Mouse (Mus musculus) C2C12 (cell line): ENCODE results near the gene Gm42878. TPM values are rescaled to one million over a fixed set of nuclear protein-coding genes. Genes with fewer than 3 reads are reported as not detected.

ENCODE experiments used
- H3K27me3 ChIP-seq: one replicate; pipeline ENCODE4 v1.6.1; 2011; ENCODE audit not compliant: control insufficient read depth, insufficient read depth, insufficient read length
- H3K36me3 ChIP-seq: one replicate; pipeline ENCODE4 v1.6.1; 2011; ENCODE audit not compliant: control insufficient read depth, insufficient read depth
- H3K4me3 ChIP-seq: one replicate; pipeline ENCODE4 v1.5.1; 2011; ENCODE audit warnings: mild to moderate bottlenecking, control low read depth; ENCODE audit not compliant: poor library complexity, insufficient read depth, severe bottlenecking
- H3K79me2 ChIP-seq: one replicate; pipeline ENCODE4 v1.6.1; 2011; ENCODE audit not compliant: control insufficient read depth, insufficient read depth
- H3K79me3 ChIP-seq: one replicate; pipeline ENCODE4 v1.6.1; 2011; ENCODE audit warnings: low read depth, control low read depth
- H3ac ChIP-seq: one replicate; pipeline ENCODE3; 2011; ENCODE audit warnings: low read depth; ENCODE audit not compliant: control insufficient read depth, insufficient read length
- CEBPB ChIP-seq: IDR thresholded peaks from one replicate; pipeline ENCODE4 v1.6.1; 2011; ENCODE audit warnings: low read depth, mild to moderate bottlenecking, control low read depth, moderate library complexity
- CTCF ChIP-seq: IDR thresholded peaks from one replicate; pipeline ENCODE4 v1.5.1; 2011; ENCODE audit not compliant: control insufficient read depth, insufficient read depth, insufficient read length
- FOSL1 ChIP-seq: IDR thresholded peaks from one replicate; pipeline ENCODE4 v1.8.0; 2011; ENCODE audit warnings: mild to moderate bottlenecking, low read length; ENCODE audit not compliant: poor library complexity, insufficient read depth, severe bottlenecking
- MAX ChIP-seq: IDR thresholded peaks from one replicate; pipeline ENCODE4 v1.6.1; 2011; ENCODE audit warnings: mild to moderate bottlenecking, control low read depth
- MYOD1 ChIP-seq: IDR thresholded peaks from one replicate; pipeline ENCODE4 v1.6.1; 2011; ENCODE audit warnings: low read depth; ENCODE audit not compliant: control insufficient read depth, insufficient read length
- MYOG ChIP-seq: IDR thresholded peaks from one replicate; pipeline ENCODE4 v1.6.1; 2011; ENCODE audit not compliant: control insufficient read depth, insufficient read length; ENCODE audit errors: extremely low read depth
- USF1 ChIP-seq: IDR thresholded peaks from one replicate; pipeline ENCODE4 v1.6.1; 2011; ENCODE audit warnings: low read depth, mild to moderate bottlenecking, control low read depth, moderate library complexity
- polyA plus RNA-seq: library from polyadenylated mRNA; unstranded; fragments of >200 nt; fragmentation: generic; extraction: Trizol; gene quantifications from one replicate; pipeline ENCODE4 v1.2.1, GENCODE M21; 2012; ENCODE audit warnings: missing spikeins

The Gm42878 gene
- polyA plus RNA-seq, 1 experiment = not detected

DNA sequence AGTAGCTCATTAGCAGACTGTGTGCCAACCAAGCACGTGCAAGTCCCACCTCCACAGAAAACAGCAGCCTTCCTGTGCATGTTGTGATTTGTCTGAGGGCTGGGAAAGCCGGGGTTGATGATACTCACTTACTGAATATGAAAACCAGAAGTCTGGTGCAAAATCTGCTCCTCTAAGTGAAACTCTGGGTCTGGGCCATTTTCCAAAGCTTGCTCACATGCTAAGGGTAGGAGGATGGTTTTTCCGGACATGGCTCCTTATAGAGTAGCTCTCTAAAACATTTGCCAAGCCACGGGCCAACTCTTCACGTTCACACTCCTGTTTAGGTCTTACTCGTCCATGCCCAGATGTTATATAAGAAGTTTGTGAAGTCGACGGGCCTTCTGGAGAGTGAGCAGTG, 52.0 kb downstream of the Gm42878 start:
- no peaks in the 10 kb centered on the region for H3K79me3 ChIP-seq
- H3K36me3 ChIP-seq = no peaks in the 10 kb centered on the region
- no peak overlapping the region for H3K4me3 ChIP-seq
- H3K79me2 ChIP-seq = no peaks in the 10 kb centered on the region
- H3ac ChIP-seq = no peak overlapping the region
- peaks cover 33% of the 10 kb centered on the region for H3K27me3 ChIP-seq
- TF ChIP-seq MYOG (no peak), MAX (no peak), MYOD1 (no peak), FOSL1 (no peak), CEBPB (no peak), CTCF (no peak), USF1 (no peak)

- no peaks in the 10 kb centered on the region for H3K79me2 ChIP-seq
- TF ChIP-seq MAX (no peak), FOSL1 (no peak), CEBPB (no peak), MYOD1 (no peak), USF1 (no peak), MYOG (no peak), CTCF (no peak)
- no peak overlapping the region for H3ac ChIP-seq
- peaks cover 31% of the 10 kb centered on the region for H3K27me3 ChIP-seq
- no peaks in the 10 kb centered on the region for H3K79me3 ChIP-seq
- no peaks in the 10 kb centered on the region for H3K36me3 ChIP-seq
- no peak overlapping the region for H3K4me3 ChIP-seq
These were observed 60.5 kb downstream of the Gm42878 start for GRCm38 (mm10) chr5:121484801-121485200.

GRCm38 (mm10) chr5:121477680-121478079, 67.6 kb downstream of the Gm42878 start:
- Histone ChIP-seq H3ac (no peak overlapping the region), H3K79me3 (no peaks in the 10 kb centered on the region), H3K79me2 (no peaks in the 10 kb centered on the region), H3K4me3 (no peak overlapping the region), H3K36me3 (no peaks in the 10 kb centered on the region), H3K27me3 (peaks cover 12% of the 10 kb centered on the region)
- TF ChIP-seq MAX = no peak

DNA sequence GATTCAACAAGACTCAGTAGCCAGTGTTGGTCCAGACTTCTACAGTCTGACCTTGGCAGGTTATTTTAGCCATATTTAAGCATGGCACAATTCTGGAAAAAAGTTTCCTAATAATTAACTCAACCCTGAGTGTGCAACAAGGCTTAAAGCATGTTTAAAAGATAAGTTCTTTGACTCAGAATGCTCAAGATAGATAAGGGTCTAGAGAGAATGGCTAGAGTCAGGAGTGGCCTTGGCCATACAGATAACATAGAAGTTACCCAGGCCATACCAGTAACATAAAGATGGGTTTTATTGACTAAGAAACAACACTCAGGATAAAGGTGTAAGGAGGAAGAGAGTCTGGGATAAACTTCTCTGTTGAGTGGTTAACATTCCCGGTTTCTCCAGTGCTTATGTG, 69.2 kb downstream of the Gm42878 start:
- no peaks in the 10 kb centered on the region for H3K27me3 ChIP-seq
- TF ChIP-seq CEBPB = no peak
- TF ChIP-seq USF1 = no peak
- no peak for TF ChIP-seq FOSL1
- no peak for TF ChIP-seq MAX
- TF ChIP-seq MYOG = no peak
- TF ChIP-seq CTCF = no peak
- TF ChIP-seq MYOD1 = no peak
- no peak overlapping the region for H3K4me3 ChIP-seq
- no peak overlapping the region for H3ac ChIP-seq
- no peaks in the 10 kb centered on the region for H3K79me3 ChIP-seq
- no peaks in the 10 kb centered on the region for H3K79me2 ChIP-seq
- H3K36me3 ChIP-seq = no peaks in the 10 kb centered on the region

- Histone ChIP-seq H3K79me3 (no peaks in the 10 kb centered on the region), H3K36me3 (no peaks in the 10 kb centered on the region), H3K79me2 (no peaks in the 10 kb centered on the region), H3K27me3 (no peaks in the 10 kb centered on the region), H3ac (no peak overlapping the region), H3K4me3 (no peak overlapping the region)
- TF ChIP-seq CTCF = no peak
- TF ChIP-seq MYOG = no peak
- TF ChIP-seq USF1 = no peak
- no peak for TF ChIP-seq MYOD1
- no peak for TF ChIP-seq MAX
- no peak for TF ChIP-seq FOSL1
- no peak for TF ChIP-seq CEBPB
These were observed 70.7 kb downstream of the Gm42878 start for GRCm38 (mm10) chr5:121474610-121475009.

GRCm38 (mm10) chr5:121472411-121472810, 72.9 kb downstream of the Gm42878 start:
- Histone ChIP-seq H3ac (no peak overlapping the region), H3K4me3 (no peak overlapping the region), H3K36me3 (no peaks in the 10 kb centered on the region), H3K79me2 (no peaks in the 10 kb centered on the region), H3K79me3 (no peaks in the 10 kb centered on the region), H3K27me3 (peaks cover 4% of the 10 kb centered on the region)
- TF ChIP-seq USF1 = no peak
- TF ChIP-seq FOSL1 = no peak
- no peak for TF ChIP-seq MAX
- no peak for TF ChIP-seq CTCF
- no peak for TF ChIP-seq MYOG
- TF ChIP-seq MYOD1 = no peak
- TF ChIP-seq CEBPB = no peak
